Mouse (Mus musculus) liver, embryonic 14.5 days (tissue): ENCODE data around the gene Mettl15.

ENCODE experiments used
- CTCF ChIP-seq: IDR thresholded peaks from 2 replicates; pipeline ENCODE4 v1.5.1; 2016; ENCODE audit warnings: antibody characterized with exemption, low read depth, control low read depth
- EP300 ChIP-seq: IDR thresholded peaks from 2 replicates; pipeline ENCODE4 v1.6.1; 2016; ENCODE audit warnings: antibody characterized with exemption, low read depth

GRCm38 (mm10) chr2:109105773-109106484 lies 174.6 kb downstream of the Mettl15 start:
- TF ChIP-seq CTCF (no peak), EP300 (no peak)
